Mouse (Mus musculus) hindbrain, embryonic 13.5 days (tissue): ENCODE measurements around the gene Olfr1000. TPM values are rescaled to one million over a fixed set of nuclear protein-coding genes. Genes with fewer than 3 reads are reported as not detected.
"Not testable (repeated sequence)": the region's sequence is repeated elsewhere in the genome, so short reads cannot be mapped to it uniquely, and the experiment has no call there.

Experiments
- ATAC-seq: fragments of 200-750 bp; cut with Nextera tagmentation; 2 replicates; pipeline ENCODE4 v1.8.0; 2017; ENCODE audit warnings: moderate TSS enrichment; ENCODE audit not compliant: low FRiP score
- H3K27ac ChIP-seq: fragments of 300-500 bp; sonication (generic); 2 replicates; pipeline ENCODE4 v1.5.1; 2015; ENCODE audit warnings: inconsistent platforms, mild to moderate bottlenecking, moderate library complexity
- H3K27me3 ChIP-seq: fragments of 300-500 bp; sonication (generic); 2 replicates; pipeline ENCODE4 v1.6.1; 2015; ENCODE audit warnings: mild to moderate bottlenecking, inconsistent platforms
- H3K36me3 ChIP-seq: fragments of 300-500 bp; sonication (generic); 2 replicates; pipeline ENCODE4 v1.6.1; 2015; ENCODE audit warnings: mild to moderate bottlenecking, inconsistent platforms
- H3K4me1 ChIP-seq: fragments of 300-500 bp; sonication (generic); replicated peaks from 2 replicates; pipeline ENCODE4 v1.6.1; 2015; ENCODE audit warnings: inconsistent platforms
- H3K4me2 ChIP-seq: fragments of 300-500 bp; sonication (generic); 2 replicates; pipeline ENCODE4 v1.6.1; 2015; ENCODE audit warnings: inconsistent platforms, mild to moderate bottlenecking, moderate library complexity
- H3K4me3 ChIP-seq: fragments of 300-500 bp; sonication (generic); 2 replicates; pipeline ENCODE4 v1.5.1; 2015; ENCODE audit warnings: mild to moderate bottlenecking, inconsistent platforms
- H3K9ac ChIP-seq: fragments of 300-500 bp; sonication (generic); 2 replicates; pipeline ENCODE4 v1.6.1; 2015; ENCODE audit warnings: mild to moderate bottlenecking, inconsistent platforms
- H3K9me3 ChIP-seq: fragments of 300-500 bp; sonication (generic); 2 replicates; pipeline ENCODE4 v1.6.1; 2016; ENCODE audit warnings: inconsistent platforms
- WGBS: fragments of 180-500 bp; shearing (Covaris S2); methylation state at CpG from one replicate; pipeline ENCODE4 v1.1.7; 2015; 5-methylcytosine and 5-hydroxymethylcytosine counted together
- polyA plus RNA-seq: library from polyadenylated mRNA; unstranded; fragments of >200 nt; fragmentation: Nextera tagmentation; extraction: Ambion mirVana; gene quantifications from 2 replicates; pipeline ENCODE4 v1.2.1, GENCODE M21; 2015

Gene Olfr1000
- polyA plus RNA-seq = not detected in 2 replicates

- 64% methylated on average over 1 of the region's 1 CpGs for WGBS
- H3K4me3 ChIP-seq = no peak within 1 kb of the TSS
- no peak for ATAC-seq
Observed at GRCm38 (mm10) chr2:85611803-85612202, at the start of gene Olfr1000. Olfr1000 (minus strand) TSS chr2:85611903.

GRCm38 (mm10) chr2:85650604-85651003, 38.9 kb upstream of the Olfr1000 start, which contains the start of gene Olfr1002:
Olfr1002 (minus strand) TSS chr2:85650704.
- Histone ChIP-seq H3K4me1 (no peaks in the 10 kb centered on the region), H3K27me3 (no peaks in the 10 kb centered on the region), H3K36me3 (no peaks in the 10 kb centered on the region), H3K4me2 (no peak within 1 kb of the TSS), H3K9me3 (no peaks in the 10 kb centered on the region), H3K9ac (no peak within 1 kb of the TSS), H3K4me3 (no peak within 1 kb of the TSS), H3K27ac (no peak within 1 kb of the TSS)
- ATAC-seq = no peak
- 93% methylated on average over 1 of the region's 1 CpGs for WGBS

More at GRCm38 (mm10) chr2:85611803-85612202, at the start of gene Olfr1000:
- Histone ChIP-seq H3K4me1 (no peaks in the 10 kb centered on the region), H3K9me3 (no peaks in the 10 kb centered on the region), H3K4me2 (no peak within 1 kb of the TSS), H3K9ac (no peak within 1 kb of the TSS), H3K27ac (no peak within 1 kb of the TSS), H3K36me3 (no peaks in the 10 kb centered on the region), H3K27me3 (no peaks in the 10 kb centered on the region)

- not testable (repeated sequence) for H3K9ac ChIP-seq, ATAC-seq, H3K36me3 ChIP-seq, H3K27me3 ChIP-seq, H3K27ac ChIP-seq, H3K4me3 ChIP-seq, H3K4me2 ChIP-seq, H3K4me1 ChIP-seq, H3K9me3 ChIP-seq
- WGBS = 84% methylated on average over 2 of the region's 2 CpGs
Observed at GRCm38 (mm10) chr2:85588648-85589047, 23.1 kb downstream of the Olfr1000 start, which contains the start of gene Olfr998. Olfr998 (plus strand) TSS chr2:85588948.

GRCm38 (mm10) chr2:85578915-85579314, 32.8 kb downstream of the Olfr1000 start, which contains the start of gene Olfr996:
Olfr996 (plus strand) TSS chr2:85579215.
- Histone ChIP-seq H3K4me1 (no peaks in the 10 kb centered on the region), H3K27me3 (no peaks in the 10 kb centered on the region), H3K36me3 (no peaks in the 10 kb centered on the region), H3K27ac (no peak within 1 kb of the TSS), H3K9me3 (no peaks in the 10 kb centered on the region), H3K4me3 (no peak within 1 kb of the TSS), H3K9ac (no peak within 1 kb of the TSS), H3K4me2 (no peak within 1 kb of the TSS)
- ATAC-seq = no peak

GRCm38 (mm10) chr2:85561187-85561586, 50.5 kb downstream of the Olfr1000 start:
- ATAC-seq = peak; percentile 66; the same call in 1 of the 2 replicates
- no peaks in the 10 kb centered on the region for H3K36me3 ChIP-seq
- H3K27ac ChIP-seq = no peak overlapping the region
- no peaks in the 10 kb centered on the region for H3K4me1 ChIP-seq
- no peaks in the 10 kb centered on the region for H3K9me3 ChIP-seq
- H3K27me3 ChIP-seq = no peaks in the 10 kb centered on the region
- H3K4me3 ChIP-seq = no peak overlapping the region
- no peak overlapping the region for H3K4me2 ChIP-seq
- 23% methylated on average over 4 of the region's 4 CpGs for WGBS
- no peak overlapping the region for H3K9ac ChIP-seq

GRCm38 (mm10) chr2:85560226-85560625, 51.5 kb downstream of the Olfr1000 start:
- Histone ChIP-seq H3K27me3 (no peaks in the 10 kb centered on the region), H3K9ac (no peak overlapping the region), H3K27ac (no peak overlapping the region), H3K4me3 (no peak overlapping the region), H3K4me2 (no peak overlapping the region), H3K9me3 (no peaks in the 10 kb centered on the region), H3K4me1 (no peaks in the 10 kb centered on the region), H3K36me3 (no peaks in the 10 kb centered on the region)
- 82% methylated on average over 4 of the region's 4 CpGs for WGBS
- ATAC-seq = no peak

Other genes starting within 250 kb of the Olfr1000 start
- not detected in 2 replicates for gene Olfr988, start 248.7 kb downstream of the Olfr1000 start, polyA plus RNA-seq
- not detected in 2 replicates for gene Olfr992, start 202.4 kb downstream of the Olfr1000 start, polyA plus RNA-seq
- not detected in 2 replicates for gene Olfr993, start 197.0 kb downstream of the Olfr1000 start, polyA plus RNA-seq
- not detected in 2 replicates for gene Olfr994, start 175.5 kb downstream of the Olfr1000 start, polyA plus RNA-seq
- not detected in 2 replicates for gene Olfr995, start 168.3 kb downstream of the Olfr1000 start, polyA plus RNA-seq
- gene 4833423E24Rik, start 92.9 kb downstream of the Olfr1000 start, polyA plus RNA-seq = not detected in 2 replicates
- not detected in 2 replicates for gene Olfr996, start 32.7 kb downstream of the Olfr1000 start, polyA plus RNA-seq
- gene Olfr998, start 23.0 kb downstream of the Olfr1000 start, polyA plus RNA-seq = not detected in 2 replicates
- gene Olfr1002, start 38.8 kb upstream of the Olfr1000 start, polyA plus RNA-seq = not detected in 2 replicates
- not detected in 2 replicates for gene Olfr154, start 52.6 kb upstream of the Olfr1000 start, polyA plus RNA-seq
- not detected in 2 replicates for gene Olfr1006, start 66.9 kb upstream of the Olfr1000 start, polyA plus RNA-seq
- gene Olfr1008, start 77.5 kb upstream of the Olfr1000 start, polyA plus RNA-seq = not detected in 2 replicates
- gene Olfr1009, start 103.5 kb upstream of the Olfr1000 start, polyA plus RNA-seq = not detected in 2 replicates
- gene Olfr1012, start 150.9 kb upstream of the Olfr1000 start, polyA plus RNA-seq = not detected in 2 replicates
- gene Olfr1013, start 155.2 kb upstream of the Olfr1000 start, polyA plus RNA-seq = not detected in 2 replicates
- gene Olfr1014, start 160.8 kb upstream of the Olfr1000 start, polyA plus RNA-seq = not detected in 2 replicates
- gene Olfr1015, start 170.1 kb upstream of the Olfr1000 start, polyA plus RNA-seq = not detected in 2 replicates
- not detected in 2 replicates for gene Olfr1016, start 190.6 kb upstream of the Olfr1000 start, polyA plus RNA-seq
- gene Olfr1018, start 206.6 kb upstream of the Olfr1000 start, polyA plus RNA-seq = not detected in 2 replicates
- gene Olfr1019, start 233.6 kb upstream of the Olfr1000 start, polyA plus RNA-seq = not detected in 2 replicates
- not detected in 2 replicates for gene Olfr1020, start 235.1 kb upstream of the Olfr1000 start, polyA plus RNA-seq